Mouse (Mus musculus): ENCODE data around the gene F930015N05Rik. TPM values are rescaled to one million over a fixed set of nuclear protein-coding genes. Genes with fewer than 3 reads are reported as not detected.

F930015N05Rik gene
- 0.27 and 0.34 TPM in 2 replicates for polyA plus RNA-seq (2012; rRNA removed)

- Histone ChIP-seq H3K4me3 (ENCODE audit: insufficient read depth, low read depth, low read length) (peak within 1 kb of the TSS; percentile 51), H3K27me3 (replicated peaks; ENCODE audit: control insufficient read depth, insufficient read depth, low read length) (no peaks in the 10 kb centered on the region; the same call in none of the 2 replicates), H3K36me3 (ENCODE audit: control insufficient read depth, insufficient read depth, low read length) (no peaks in the 10 kb centered on the region), H3K4me1 (ENCODE audit: control insufficient read depth, insufficient read depth, low read length) (no peaks in the 10 kb centered on the region), H3K27ac (ENCODE audit: insufficient read depth, low read depth, low read length) (peak within 1 kb of the TSS; percentile 18)
- 2% methylated on average over 24 of the region's 24 CpGs for WGBS
- no peak for DNase-seq
- TF ChIP-seq CTCF (conservative IDR thresholded peaks at IDR 0.05; ENCODE audit: insufficient read depth, insufficient read length, low read depth, low read length) (no peak), POLR2A (IDR thresholded peaks at IDR 0.05; ENCODE audit: low read depth, low read length) (no peak)
These were observed at the start of gene F930015N05Rik for GRCm38 (mm10) chr11:64436412-64436727. Gene F930015N05Rik (minus strand): TSS chr11:64436653.

- H3K27ac ChIP-seq (ENCODE audit: insufficient read depth, low read depth, low read length): no peak overlapping the region
- no peak for DNase-seq
- TF ChIP-seq CTCF (conservative IDR thresholded peaks at IDR 0.05; ENCODE audit: insufficient read depth, insufficient read length, low read depth, low read length) (no peak), POLR2A (IDR thresholded peaks at IDR 0.05; ENCODE audit: low read depth, low read length) (no peak)
- H3K4me1 ChIP-seq (ENCODE audit: control insufficient read depth, insufficient read depth, low read length): no peaks in the 10 kb centered on the region
- no peaks in the 10 kb centered on the region; the same call in 1 of the 2 replicates for H3K27me3 ChIP-seq (replicated peaks; ENCODE audit: control insufficient read depth, insufficient read depth, low read length)
- H3K4me3 ChIP-seq (ENCODE audit: insufficient read depth, low read depth, low read length): no peak overlapping the region
- 64% methylated on average over 3 of the region's 3 CpGs for WGBS
- no peaks in the 10 kb centered on the region for H3K36me3 ChIP-seq (ENCODE audit: control insufficient read depth, insufficient read depth, low read length)
These were observed 45.0 kb upstream of the F930015N05Rik start for GRCm38 (mm10) chr11:64481445-64481844.

- Histone ChIP-seq H3K36me3 (ENCODE audit: control insufficient read depth, insufficient read depth, low read length) (no peaks in the 10 kb centered on the region), H3K27ac (ENCODE audit: insufficient read depth, low read depth, low read length) (peak overlapping the region; percentile 49), H3K27me3 (replicated peaks; ENCODE audit: control insufficient read depth, insufficient read depth, low read length) (no peaks in the 10 kb centered on the region; the same call in 1 of the 2 replicates), H3K4me3 (ENCODE audit: insufficient read depth, low read depth, low read length) (no peak overlapping the region), H3K4me1 (ENCODE audit: control insufficient read depth, insufficient read depth, low read length) (no peaks in the 10 kb centered on the region)
- WGBS: 54% methylated on average over 3 of the region's 3 CpGs
- DNase-seq: peak; percentile 25
- no peak for TF ChIP-seq POLR2A (IDR thresholded peaks at IDR 0.05; ENCODE audit: low read depth, low read length)
- no peak for TF ChIP-seq CTCF (conservative IDR thresholded peaks at IDR 0.05; ENCODE audit: insufficient read depth, insufficient read length, low read depth, low read length)
These were observed 37.2 kb upstream of the F930015N05Rik start for GRCm38 (mm10) chr11:64473679-64474078.

- TF ChIP-seq CTCF (conservative IDR thresholded peaks at IDR 0.05; ENCODE audit: insufficient read depth, insufficient read length, low read depth, low read length) (no peak), POLR2A (IDR thresholded peaks at IDR 0.05; ENCODE audit: low read depth, low read length) (no peak)
- no peak for DNase-seq
- H3K36me3 ChIP-seq (ENCODE audit: control insufficient read depth, insufficient read depth, low read length): no peaks in the 10 kb centered on the region
- H3K4me3 ChIP-seq (ENCODE audit: insufficient read depth, low read depth, low read length): no peak overlapping the region
- no peaks in the 10 kb centered on the region for H3K4me1 ChIP-seq (ENCODE audit: control insufficient read depth, insufficient read depth, low read length)
- H3K27me3 ChIP-seq (replicated peaks; ENCODE audit: control insufficient read depth, insufficient read depth, low read length): no peaks in the 10 kb centered on the region
- H3K27ac ChIP-seq (ENCODE audit: insufficient read depth, low read depth, low read length): no peak overlapping the region
These were observed 34.2 kb upstream of the F930015N05Rik start for GRCm38 (mm10) chr11:64470689-64471088.

GRCm38 (mm10) chr11:64468737-64469136 is 32.3 kb upstream of the F930015N05Rik start:
- 51% methylated on average over 4 of the region's 4 CpGs for WGBS
- no peak overlapping the region for H3K4me3 ChIP-seq (ENCODE audit: insufficient read depth, low read depth, low read length)
- TF ChIP-seq CTCF (conservative IDR thresholded peaks at IDR 0.05; ENCODE audit: insufficient read depth, insufficient read length, low read depth, low read length) (no peak), POLR2A (IDR thresholded peaks at IDR 0.05; ENCODE audit: low read depth, low read length) (no peak)
- H3K27me3 ChIP-seq (replicated peaks; ENCODE audit: control insufficient read depth, insufficient read depth, low read length): no peaks in the 10 kb centered on the region
- no peaks in the 10 kb centered on the region for H3K4me1 ChIP-seq (ENCODE audit: control insufficient read depth, insufficient read depth, low read length)
- no peaks in the 10 kb centered on the region for H3K36me3 ChIP-seq (ENCODE audit: control insufficient read depth, insufficient read depth, low read length)
- no peak for DNase-seq
- H3K27ac ChIP-seq (ENCODE audit: insufficient read depth, low read depth, low read length): no peak overlapping the region

- no peaks in the 10 kb centered on the region for H3K27me3 ChIP-seq (replicated peaks; ENCODE audit: control insufficient read depth, insufficient read depth, low read length)
- H3K4me1 ChIP-seq (ENCODE audit: control insufficient read depth, insufficient read depth, low read length): no peaks in the 10 kb centered on the region
- no peak overlapping the region for H3K4me3 ChIP-seq (ENCODE audit: insufficient read depth, low read depth, low read length)
- no peak overlapping the region for H3K27ac ChIP-seq (ENCODE audit: insufficient read depth, low read depth, low read length)
- DNase-seq: no peak
- no peaks in the 10 kb centered on the region for H3K36me3 ChIP-seq (ENCODE audit: control insufficient read depth, insufficient read depth, low read length)
- TF ChIP-seq POLR2A (IDR thresholded peaks at IDR 0.05; ENCODE audit: low read depth, low read length) (no peak), CTCF (conservative IDR thresholded peaks at IDR 0.05; ENCODE audit: insufficient read depth, insufficient read length, low read depth, low read length) (no peak)
- WGBS: 81% methylated on average over 3 of the region's 3 CpGs
These were observed 25.3 kb upstream of the F930015N05Rik start for GRCm38 (mm10) chr11:64461746-64462145.

GRCm38 (mm10) chr11:64448586-64449315 is 12.3 kb upstream of the F930015N05Rik start:
- no peak overlapping the region for H3K4me3 ChIP-seq (ENCODE audit: insufficient read depth, low read depth, low read length)
- no peaks in the 10 kb centered on the region for H3K27me3 ChIP-seq (replicated peaks; ENCODE audit: control insufficient read depth, insufficient read depth, low read length)
- no peaks in the 10 kb centered on the region for H3K36me3 ChIP-seq (ENCODE audit: control insufficient read depth, insufficient read depth, low read length)
- 79% methylated on average over 9 of the region's 9 CpGs for WGBS
- no peaks in the 10 kb centered on the region for H3K4me1 ChIP-seq (ENCODE audit: control insufficient read depth, insufficient read depth, low read length)
- H3K27ac ChIP-seq (ENCODE audit: insufficient read depth, low read depth, low read length): no peak overlapping the region
- peak; percentile 15 for DNase-seq
- TF ChIP-seq POLR2A (IDR thresholded peaks at IDR 0.05; ENCODE audit: low read depth, low read length) (no peak), CTCF (conservative IDR thresholded peaks at IDR 0.05; ENCODE audit: insufficient read depth, insufficient read length, low read depth, low read length) (no peak)

All from kidney, adult 2 months (tissue).